Mouse (Mus musculus) heart, adult 2 months (tissue): Measurements from ENCODE around the gene Card6. TPM values are rescaled to one million over a fixed set of nuclear protein-coding genes. Genes with fewer than 3 reads are reported as not detected.

ENCODE experiments used
- DNase-seq, 2 experiments: peaks; one replicate each; pipeline ENCODE4 v3.0.0; 2021
- H3K27ac ChIP-seq: fragments of 200-600 bp; 2 replicates; pipeline ENCODE4 v1.8.1; 2022
- H3K27me3 ChIP-seq: fragments of 200-500 bp; 2 replicates; pipeline ENCODE4 v1.6.1; 2012; ENCODE audit warnings: mild to moderate bottlenecking, low read length, inconsistent platforms, mixed read lengths; ENCODE audit not compliant: control insufficient read depth, insufficient read depth
- H3K36me3 ChIP-seq: fragments of 200-500 bp; 2 replicates; pipeline ENCODE4 v1.6.1; 2012; ENCODE audit warnings: low read length, inconsistent platforms; ENCODE audit not compliant: control insufficient read depth, insufficient read depth
- H3K4me1 ChIP-seq: fragments of 200-500 bp; 2 replicates; pipeline ENCODE4 v1.6.1; 2011; ENCODE audit warnings: low read length; ENCODE audit not compliant: control insufficient read depth, insufficient read depth
- H3K4me3 ChIP-seq: fragments of 200-600 bp; 2 replicates; pipeline ENCODE4 v1.8.1; 2022
- H3K79me2 ChIP-seq: fragments of 200-500 bp; replicated peaks from 2 replicates; pipeline ENCODE4 v1.6.1; 2012; ENCODE audit warnings: mild to moderate bottlenecking, inconsistent platforms, low read length, moderate library complexity, mixed read lengths; ENCODE audit not compliant: control insufficient read depth, insufficient read depth
- H3K9ac ChIP-seq: fragments of 200-500 bp; 2 replicates; pipeline ENCODE4 v1.6.1; 2012; ENCODE audit warnings: low read depth, mild to moderate bottlenecking, control low read depth, inconsistent platforms, low read length, mixed read lengths
- CTCF ChIP-seq: fragments of 200-600 bp; IDR thresholded peaks from 2 replicates; pipeline ENCODE4 v1.8.1; 2022; ENCODE audit warnings: antibody characterized with exemption, mild to moderate bottlenecking, moderate library complexity
- EP300 ChIP-seq: fragments of 200-500 bp; IDR thresholded peaks from 2 replicates; pipeline ENCODE4 v1.6.1; 2011; ENCODE audit warnings: low read depth, low read length, control low read depth; ENCODE audit not compliant: insufficient read depth
- POLR2A ChIP-seq: fragments of 200-500 bp; IDR thresholded peaks from 2 replicates; pipeline ENCODE4 v1.6.1; 2011; ENCODE audit warnings: mild to moderate bottlenecking, low read depth, low read length, control low read depth; ENCODE audit not compliant: insufficient read depth
- WGBS: fragments of 180-500 bp; shearing (Covaris S2); methylation state at CpG from one replicate; pipeline ENCODE4 v1.1.7; 2018; 5-methylcytosine and 5-hydroxymethylcytosine counted together
- intact Hi-C: fragments of 180-260 bp; cut with DNase I; formaldehyde crosslinking; loops from one replicate; pipeline ENCODE4 v1.15.1; 2025
- polyA plus RNA-seq: library from polyadenylated mRNA; depleted of rRNA; stranded (reverse); fragments of >200 nt; gene quantifications from 2 replicates; pipeline ENCODE4 v1.2.3, GENCODE M21; 2012
- total RNA-seq, 2 experiments: library from RNA; stranded (reverse); gene quantifications; 2 replicates each; pipeline ENCODE4 v1.2.3; 2021

Gene Card6
- total and polyA plus RNA-seq, 3 experiments = 2.4 to 8.3 (median 6.5) TPM

GRCm38 (mm10) chr15:5126456-5126855 is 18.1 kb upstream of the Card6 start:
- H3K9ac ChIP-seq = no peak overlapping the region
- no peak overlapping the region for H3K27ac ChIP-seq
- H3K79me2 ChIP-seq = no peaks in the 10 kb centered on the region
- intact Hi-C loops = no loop called here
- WGBS = 56% methylated on average over 4 of the region's 4 CpGs
- no peak overlapping the region for H3K4me3 ChIP-seq
- H3K4me1 ChIP-seq = no peaks in the 10 kb centered on the region
- no peak for DNase-seq
- TF ChIP-seq POLR2A = no peak
- no peak for TF ChIP-seq CTCF
- no peak for TF ChIP-seq EP300
- H3K36me3 ChIP-seq = no peaks in the 10 kb centered on the region
- no peaks in the 10 kb centered on the region for H3K27me3 ChIP-seq

GRCm38 (mm10) chr15:5121535-5122313 is 13.4 kb upstream of the Card6 start:
- intact Hi-C loops = no loop called here
- H3K79me2 ChIP-seq = no peaks in the 10 kb centered on the region
- no peak overlapping the region for H3K9ac ChIP-seq
- TF ChIP-seq CTCF = no peak
- no peak for TF ChIP-seq POLR2A
- no peak for TF ChIP-seq EP300
- no peaks in the 10 kb centered on the region for H3K27me3 ChIP-seq
- 86% methylated on average over 12 of the region's 12 CpGs for WGBS
- H3K4me3 ChIP-seq = no peak overlapping the region
- H3K36me3 ChIP-seq = peaks cover 19% of the 10 kb centered on the region
- peaks cover 4% of the 10 kb centered on the region; the same call in 1 of the 2 replicates for H3K4me1 ChIP-seq
- no peak for DNase-seq
- no peak overlapping the region for H3K27ac ChIP-seq

- TF ChIP-seq POLR2A (no peak), CTCF (peak; percentile 45), EP300 (no peak)
- no peak overlapping the region for H3K9ac ChIP-seq
- H3K4me1 ChIP-seq = peaks cover 4% of the 10 kb centered on the region; the same call in 1 of the 2 replicates
- H3K36me3 ChIP-seq = peaks cover 21% of the 10 kb centered on the region
- intact Hi-C loops = no loop called here
- 80% methylated on average over 2 of the region's 2 CpGs for WGBS
- no peak overlapping the region for H3K27ac ChIP-seq
- H3K4me3 ChIP-seq = no peak overlapping the region
- H3K79me2 ChIP-seq = no peaks in the 10 kb centered on the region
- DNase-seq = no peak
- H3K27me3 ChIP-seq = no peaks in the 10 kb centered on the region
Observed at GRCm38 (mm10) chr15:5119707-5120106, 11.4 kb upstream of the Card6 start.

- peaks cover 21% of the 10 kb centered on the region for H3K36me3 ChIP-seq
- TF ChIP-seq CTCF = no peak
- TF ChIP-seq POLR2A = no peak
- TF ChIP-seq EP300 = no peak
- no peak overlapping the region for H3K4me3 ChIP-seq
- no peak for DNase-seq
- intact Hi-C loops = no loop called here
- H3K79me2 ChIP-seq = no peaks in the 10 kb centered on the region
- H3K27ac ChIP-seq = no peak overlapping the region
- WGBS = 76% methylated on average over 2 of the region's 2 CpGs
- H3K9ac ChIP-seq = no peak overlapping the region
- no peaks in the 10 kb centered on the region for H3K27me3 ChIP-seq
- peaks cover 4% of the 10 kb centered on the region; the same call in 1 of the 2 replicates for H3K4me1 ChIP-seq
Observed at GRCm38 (mm10) chr15:5119192-5119591, 10.9 kb upstream of the Card6 start.

GRCm38 (mm10) chr15:5118626-5119025 is 10.3 kb upstream of the Card6 start:
- no peaks in the 10 kb centered on the region for H3K27me3 ChIP-seq
- intact Hi-C loops = no loop called here
- peaks cover 4% of the 10 kb centered on the region; the same call in 1 of the 2 replicates for H3K4me1 ChIP-seq
- peaks cover 21% of the 10 kb centered on the region for H3K36me3 ChIP-seq
- 76% methylated on average over 9 of the region's 9 CpGs for WGBS
- TF ChIP-seq EP300 (no peak), POLR2A (no peak), CTCF (no peak)
- H3K79me2 ChIP-seq = no peaks in the 10 kb centered on the region
- H3K27ac ChIP-seq = no peak overlapping the region
- DNase-seq = no peak
- no peak overlapping the region for H3K9ac ChIP-seq
- H3K4me3 ChIP-seq = no peak overlapping the region

- H3K79me2 ChIP-seq = no peaks in the 10 kb centered on the region
- peaks cover 21% of the 10 kb centered on the region for H3K36me3 ChIP-seq
- H3K4me3 ChIP-seq = peak overlapping the region; percentile 90
- no peaks in the 10 kb centered on the region for H3K27me3 ChIP-seq
- H3K4me1 ChIP-seq = peaks cover 4% of the 10 kb centered on the region; the same call in 1 of the 2 replicates
- TF ChIP-seq EP300 (no peak), CTCF (no peak), POLR2A (no peak)
- WGBS = 1% methylated on average over 22 of the region's 22 CpGs
- no peak for DNase-seq
- H3K9ac ChIP-seq = peak overlapping the region; percentile 84
- H3K27ac ChIP-seq = peak overlapping the region; percentile 92
- intact Hi-C loops = loop anchor here (2.0 kb wide), 2 partner anchors 26 to 68 kb away; partner anchors contain the start of genes Prkaa1 and Ttc33
Observed at GRCm38 (mm10) chr15:5117031-5117601, 8.8 kb upstream of the Card6 start.
